Mouse (Mus musculus) gastrocnemius, postnatal 10 days (tissue): ENCODE measurements around the gene Slc44a4. TPM values are rescaled to one million over a fixed set of nuclear protein-coding genes. Genes with fewer than 3 reads are reported as not detected.
"Not testable (repeated sequence)": the region's sequence is repeated elsewhere in the genome, so short reads cannot be mapped to it uniquely, and the experiment has no call there.

Experiments
- DNase-seq: peaks from one replicate; pipeline ENCODE4 v3.0.0; 2021; ENCODE audit warnings: mixed read lengths
- total RNA-seq, 2 experiments: library from RNA; stranded (reverse); gene quantifications; 2 replicates each; pipeline ENCODE4 v1.2.3; 2021

Gene Slc44a4
- total RNA-seq, 2 experiments from 2014 or later, result not detected

DNA sequence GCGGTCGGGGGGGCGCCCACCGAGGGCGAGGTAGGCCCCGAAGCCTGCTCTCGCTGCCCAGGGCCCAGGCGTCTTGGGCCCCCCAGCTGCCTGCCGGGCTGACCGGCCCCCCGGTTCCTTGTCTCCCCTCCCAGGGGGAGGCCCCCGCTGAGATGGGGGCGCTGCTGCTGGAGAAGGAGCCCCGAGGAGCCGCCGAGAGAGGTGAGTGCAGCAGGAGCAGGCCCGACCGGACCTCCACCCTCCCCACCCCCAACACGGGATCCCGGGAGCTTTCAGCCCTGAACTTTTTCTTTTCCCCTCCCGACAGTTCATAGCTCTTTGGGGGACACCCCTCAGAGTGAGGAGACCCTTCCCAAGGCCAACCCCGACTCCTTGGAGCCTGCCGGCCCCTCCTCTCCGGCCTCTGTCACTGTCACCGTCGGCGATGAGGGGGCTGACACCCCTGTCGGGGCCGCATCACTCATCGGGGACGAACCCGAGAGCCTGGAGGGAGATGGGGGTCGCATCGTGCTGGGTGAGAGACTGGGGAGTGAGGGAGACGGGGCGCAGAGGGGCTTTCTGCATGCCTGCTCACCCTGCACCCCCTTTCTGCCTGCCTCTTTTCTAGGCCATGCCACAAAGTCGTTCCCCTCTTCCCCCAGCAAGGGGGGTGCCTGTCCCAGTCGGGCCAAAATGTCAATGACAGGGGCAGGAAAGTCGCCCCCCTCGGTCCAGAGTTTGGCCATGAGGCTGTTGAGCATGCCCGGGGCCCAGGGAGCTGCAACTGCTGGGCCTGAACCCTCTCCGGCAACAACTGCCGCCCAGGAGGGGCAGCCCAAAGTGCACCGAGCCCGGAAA is 15.0 kb upstream of the Slc44a4 start:
- peak; percentile 45 for DNase-seq

DNA sequence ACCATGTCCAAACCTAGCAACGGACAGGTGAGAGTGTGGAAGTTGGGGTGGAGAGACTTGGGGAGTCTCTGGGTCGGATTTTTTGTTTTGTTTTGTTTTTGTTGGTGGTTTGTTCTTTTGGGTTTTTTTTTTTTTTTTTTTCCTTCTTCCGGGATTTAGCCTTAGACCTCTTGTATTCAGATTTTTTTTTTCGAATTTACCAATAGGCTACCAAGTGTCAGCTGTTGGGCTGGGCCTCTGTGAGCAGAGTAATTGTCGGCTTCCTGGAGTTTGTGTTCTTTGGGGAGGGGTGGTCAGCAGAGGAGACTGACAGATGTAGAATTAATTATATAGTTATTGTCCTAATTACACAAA is 14.4 kb upstream of the Slc44a4 start:
- no peak for DNase-seq

DNA sequence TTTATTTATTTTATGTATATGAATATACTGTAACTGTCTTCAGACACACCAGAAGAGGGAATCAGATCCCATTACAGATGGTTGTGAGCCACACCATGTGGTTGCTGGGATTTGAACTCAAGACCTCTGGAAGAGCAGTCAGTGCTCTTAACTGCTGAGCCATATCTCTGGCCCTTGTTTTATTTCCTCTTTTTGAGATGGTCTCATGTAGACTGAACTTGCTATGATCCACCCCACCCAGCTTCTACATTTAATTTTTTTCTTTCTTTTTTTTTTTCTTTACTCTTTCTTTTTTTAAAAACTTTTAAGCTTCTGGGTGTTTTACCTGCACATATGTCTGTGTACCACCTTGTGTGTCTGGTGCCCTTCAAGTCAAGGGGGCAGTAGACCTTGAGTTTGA is 13.4 kb upstream of the Slc44a4 start:
- DNase-seq, result not testable (repeated sequence)

DNA sequence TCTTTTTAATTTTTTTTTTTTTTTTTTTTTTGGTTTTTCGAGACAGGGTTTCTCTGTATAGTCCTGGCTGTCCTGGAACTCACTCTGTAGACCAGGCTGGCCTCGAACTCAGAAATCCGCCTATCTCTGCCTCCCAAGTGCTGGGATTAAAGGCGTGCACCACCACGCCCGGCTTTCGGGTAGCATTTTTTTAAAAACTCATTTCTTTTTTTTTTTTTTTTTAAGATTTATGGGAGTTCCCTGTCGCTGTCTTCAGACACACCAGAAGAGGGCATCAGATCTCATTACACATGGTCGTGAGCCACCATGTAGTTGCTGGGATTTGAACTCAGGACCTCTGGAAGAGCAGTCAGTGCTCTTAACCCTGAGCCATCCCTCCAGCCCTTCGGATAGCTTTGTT is 12.3 kb upstream of the Slc44a4 start:
- not testable (repeated sequence) for DNase-seq

DNA sequence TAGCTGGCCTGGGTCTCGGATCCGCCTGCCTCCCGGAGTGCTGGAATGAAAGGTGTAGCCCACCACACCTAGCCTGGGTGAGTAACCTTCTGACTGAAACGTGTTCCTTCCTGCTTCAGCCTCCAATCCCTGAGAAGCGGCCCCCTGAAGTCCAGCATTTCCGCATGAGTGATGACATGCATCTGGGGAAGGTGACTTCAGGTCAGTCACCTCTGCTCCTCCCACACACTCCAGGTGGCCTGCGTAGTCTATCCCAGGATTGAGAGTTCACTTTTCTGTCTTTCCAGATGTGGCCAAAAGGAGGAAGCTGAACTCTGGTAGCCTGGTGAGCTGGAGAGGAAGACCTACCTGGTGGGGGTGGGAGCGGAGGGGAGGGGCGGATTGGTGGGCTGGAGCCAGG is 11.4 kb upstream of the Slc44a4 start:
- DNase-seq, result no peak

DNA sequence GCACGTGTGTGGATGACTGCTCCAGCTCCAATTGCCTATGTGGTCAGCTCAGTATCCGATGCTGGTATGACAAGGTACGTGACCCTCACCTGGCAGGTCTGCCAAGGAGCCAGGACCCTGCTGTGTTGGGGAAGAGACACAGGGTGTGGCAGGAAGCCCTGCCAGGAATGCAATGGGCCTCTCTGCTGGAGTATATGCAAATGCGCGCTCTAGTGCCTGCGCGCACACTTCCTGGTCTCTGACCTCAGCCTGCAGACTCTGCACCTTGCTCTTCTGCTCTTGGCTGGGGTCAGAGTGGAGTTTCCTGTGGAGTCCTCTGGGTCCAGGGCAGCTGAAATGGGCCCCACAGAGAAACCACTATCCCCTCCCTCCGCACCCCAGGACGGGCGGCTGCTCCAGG is 3.3 kb upstream of the Slc44a4 start:
- DNase-seq, result no peak

DNA sequence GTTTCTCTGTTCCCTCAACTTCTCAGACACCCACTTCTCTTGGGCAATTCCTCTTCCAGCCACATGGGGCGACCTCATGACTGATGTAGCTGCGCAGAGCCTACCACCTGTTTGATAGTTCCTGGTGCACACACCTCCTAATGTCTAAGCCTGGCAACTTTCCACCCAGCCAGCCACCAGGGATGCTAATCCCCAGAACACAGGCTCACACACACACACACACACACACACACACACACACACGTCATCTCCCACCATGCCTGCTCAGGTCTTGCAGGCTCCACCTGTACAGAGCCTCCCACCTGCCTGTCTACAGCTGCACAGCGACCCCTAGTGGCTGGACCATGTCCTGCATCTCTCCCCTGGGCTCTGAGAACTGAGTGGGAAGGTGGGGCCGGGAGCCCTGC is 2.3 kb upstream of the Slc44a4 start:
- peak; percentile 81 for DNase-seq

DNA sequence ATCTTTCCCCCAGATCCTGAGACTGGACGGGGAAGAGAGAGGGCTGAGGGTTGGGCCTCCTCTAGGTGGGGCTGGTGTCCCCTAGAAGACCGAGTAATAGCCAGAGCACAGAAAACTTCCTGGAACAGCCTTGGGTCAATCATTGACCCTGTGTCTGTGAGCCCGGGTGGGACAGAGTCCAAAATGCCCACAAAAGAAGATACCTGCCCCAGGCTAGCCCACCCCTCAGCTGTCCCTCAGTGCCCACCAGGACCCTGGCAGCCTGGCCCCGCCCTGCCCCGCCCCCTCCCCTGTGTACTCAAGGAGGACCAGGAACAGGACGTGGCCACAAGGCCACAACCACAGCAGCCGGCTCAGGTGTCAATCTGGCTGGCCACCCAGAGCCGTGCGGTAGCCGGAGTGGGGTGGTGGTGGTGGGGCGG is 1.2 kb downstream of the Slc44a4 start:
- DNase-seq, result no peak

DNA sequence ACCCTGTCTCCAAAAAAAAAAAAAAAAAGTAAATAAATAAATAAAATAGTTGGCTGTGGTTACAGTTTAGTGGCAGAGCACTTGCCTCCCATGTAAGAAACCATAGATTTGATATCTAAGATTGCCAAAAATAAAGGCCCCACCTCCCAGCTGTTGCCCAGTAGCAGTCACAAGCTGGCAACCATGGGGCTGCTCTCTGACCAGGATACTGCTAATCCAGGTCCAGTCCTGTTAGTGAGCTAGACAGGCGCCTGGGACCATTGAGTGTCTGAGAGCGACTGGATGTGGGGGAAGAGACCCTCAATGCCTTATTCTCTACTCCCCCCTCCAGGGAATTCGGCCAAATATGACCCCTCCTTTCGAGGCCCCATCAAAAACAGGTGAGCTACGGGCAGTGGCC is 2.0 kb downstream of the Slc44a4 start:
- no peak for DNase-seq

DNA sequence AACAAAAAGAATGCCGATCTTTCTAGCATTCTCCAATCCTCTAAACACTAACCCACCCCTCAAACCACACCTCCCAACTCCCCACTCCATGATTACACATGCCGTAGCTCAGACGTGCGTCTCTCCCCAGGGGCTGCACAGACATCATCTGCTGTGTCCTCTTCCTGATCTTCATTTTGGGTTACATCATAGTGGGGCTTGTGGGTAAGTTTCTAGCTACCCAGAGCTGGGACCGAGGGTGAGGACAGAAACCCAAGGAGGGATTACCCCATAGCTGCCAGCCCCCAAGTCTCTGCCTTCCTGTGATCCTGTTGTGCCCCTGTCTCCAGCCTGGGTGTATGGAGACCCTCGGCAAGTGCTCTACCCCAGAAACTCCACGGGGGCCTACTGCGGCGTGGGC is 2.9 kb downstream of the Slc44a4 start:
- no peak for DNase-seq

DNA sequence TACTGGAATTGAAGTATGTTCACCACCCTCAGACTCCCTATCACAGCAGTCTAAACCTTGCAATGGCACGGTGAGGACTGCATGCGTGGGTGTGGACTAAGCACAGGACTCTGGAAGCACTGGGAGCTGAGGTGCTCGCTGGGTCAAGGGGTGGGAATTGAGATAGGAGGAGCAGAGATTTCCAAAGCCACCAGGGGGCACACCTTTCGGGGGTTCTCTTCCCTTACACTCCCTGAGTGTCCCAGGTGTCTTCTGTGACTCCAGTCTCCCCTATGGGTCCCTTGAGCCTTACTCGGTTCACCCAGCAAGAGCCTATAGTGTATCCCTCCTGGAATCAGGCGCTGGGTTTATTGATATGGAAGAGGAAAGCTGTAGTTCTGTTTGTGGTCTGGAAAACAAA is 8.7 kb downstream of the Slc44a4 start:
- no peak for DNase-seq

DNA sequence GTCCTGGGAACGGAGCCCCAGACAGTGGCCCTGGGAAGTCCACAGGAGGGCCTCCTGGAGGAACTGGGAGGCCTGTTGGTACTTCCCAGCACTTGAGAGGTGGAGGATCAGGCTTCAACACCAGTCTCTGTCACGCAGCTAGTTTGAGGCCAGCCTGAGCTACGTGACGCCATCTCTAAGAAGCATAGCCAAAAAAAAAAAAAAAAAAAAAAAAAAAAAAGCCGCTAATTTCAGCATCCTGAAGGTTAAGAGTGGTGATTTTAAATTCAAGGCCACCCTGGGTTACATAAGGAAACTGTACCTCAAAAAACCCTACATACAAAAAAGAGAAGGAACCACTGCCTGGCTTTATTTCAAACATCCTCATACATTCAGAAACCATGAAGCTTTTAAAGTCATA is 10.0 kb downstream of the Slc44a4 start:
- no peak for DNase-seq

DNA sequence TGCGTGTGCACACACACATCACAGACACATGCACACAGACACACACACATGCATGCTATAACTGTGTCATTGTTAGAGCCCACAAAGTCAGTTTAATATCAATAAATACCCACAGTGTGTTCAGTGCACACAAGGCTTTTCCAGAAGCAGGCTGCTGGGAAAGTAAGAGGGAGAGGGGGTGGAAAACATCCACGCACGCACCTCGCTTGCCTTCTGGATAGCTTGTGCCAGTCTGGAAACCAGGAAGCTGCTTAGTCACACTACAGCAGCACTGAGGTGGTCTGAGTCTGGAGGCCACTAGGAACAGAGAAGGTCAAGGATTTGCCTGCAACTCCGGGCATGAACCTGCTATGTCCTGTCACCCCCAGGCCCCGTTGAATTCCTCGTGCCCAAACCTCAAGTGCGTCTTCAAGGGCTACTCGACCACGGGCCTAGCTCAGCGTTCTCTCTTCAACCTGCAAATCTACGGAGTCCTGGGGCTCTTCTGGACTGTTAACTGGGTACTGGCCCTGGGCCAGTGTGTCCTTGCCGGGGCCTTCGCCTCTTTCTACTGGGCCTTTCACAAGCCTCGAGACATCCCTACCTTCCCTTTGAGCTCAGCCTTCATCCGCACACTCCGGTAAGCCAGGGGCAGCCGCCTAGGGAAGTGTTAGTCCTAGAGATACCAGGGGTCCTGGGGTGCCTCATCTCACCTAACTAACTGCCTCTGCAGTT is 13.2 kb downstream of the Slc44a4 start:
- DNase-seq, result no peak

DNA sequence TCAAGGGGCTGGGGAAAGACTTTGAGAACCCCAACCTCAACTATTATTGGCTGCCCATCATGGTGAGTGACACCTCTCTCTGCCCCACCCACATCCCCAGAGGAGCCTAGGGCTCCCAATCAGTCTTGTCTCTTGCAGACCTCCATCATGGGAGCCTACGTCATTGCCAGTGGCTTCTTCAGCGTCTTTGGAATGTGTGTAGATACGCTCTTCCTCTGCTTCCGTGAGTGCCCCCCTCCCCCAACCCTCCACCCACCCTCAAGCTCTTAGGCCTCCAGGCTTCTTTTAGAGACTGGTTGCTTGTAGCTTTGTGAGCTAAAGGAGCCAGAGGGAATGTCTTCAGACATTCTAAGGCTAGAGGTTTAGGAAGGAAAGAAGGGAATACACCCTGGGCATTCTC is 14.6 kb downstream of the Slc44a4 start:
- DNase-seq, result no peak

DNA sequence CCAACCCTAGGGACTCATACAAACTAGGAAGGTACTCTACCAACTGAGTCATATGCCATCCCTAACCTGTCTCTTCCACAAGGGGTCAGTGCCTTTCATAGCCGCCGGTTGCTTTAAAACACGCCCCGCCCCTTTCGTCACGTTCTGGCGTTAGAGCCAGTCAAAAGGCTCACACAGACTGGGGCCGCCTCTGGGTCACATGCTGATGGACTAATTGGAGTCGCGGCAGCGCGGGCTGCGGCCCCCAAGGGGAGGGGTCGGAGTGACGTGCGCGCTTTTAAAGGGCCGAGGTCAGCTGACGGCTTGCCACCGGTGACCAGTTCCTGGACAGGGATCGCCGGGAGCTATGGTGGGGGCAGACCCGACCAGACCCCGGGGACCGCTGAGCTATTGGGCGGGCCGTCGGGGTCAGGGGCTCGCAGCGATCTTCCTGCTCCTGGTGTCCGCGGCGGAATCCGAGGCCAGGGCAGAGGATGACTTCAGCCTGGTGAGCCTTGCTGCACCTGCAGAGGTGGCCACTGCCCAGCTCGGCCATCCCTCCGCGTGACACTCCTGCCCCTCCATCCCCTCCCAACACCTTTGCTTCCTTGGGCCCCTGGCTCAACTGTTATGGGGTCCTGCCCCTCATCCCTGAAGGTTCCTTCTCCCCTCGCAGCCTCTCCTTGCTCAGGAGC is 16.9 kb downstream of the Slc44a4 start, which contains the start of gene Neu1:
TSS of gene Neu1 (plus strand) at position 193 of the 674 bp plus-strand sequence.
- DNase-seq, result peak; percentile 98

DNA sequence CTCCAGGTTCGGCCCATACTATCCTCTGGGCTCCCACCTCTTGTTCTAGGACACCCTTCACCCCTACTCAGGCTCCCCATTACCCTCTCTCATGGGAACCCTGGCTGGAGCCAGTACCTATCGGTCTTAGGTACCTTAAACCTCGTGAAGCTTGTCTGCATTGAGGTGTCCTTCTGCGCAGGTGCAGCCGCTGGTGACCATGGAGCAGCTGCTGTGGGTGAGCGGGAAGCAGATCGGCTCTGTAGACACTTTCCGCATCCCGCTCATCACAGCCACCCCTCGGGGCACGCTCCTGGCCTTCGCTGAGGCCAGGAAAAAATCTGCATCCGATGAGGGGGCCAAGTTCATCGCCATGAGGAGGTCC is 17.5 kb downstream of the Slc44a4 start:
- DNase-seq, result no peak

DNA sequence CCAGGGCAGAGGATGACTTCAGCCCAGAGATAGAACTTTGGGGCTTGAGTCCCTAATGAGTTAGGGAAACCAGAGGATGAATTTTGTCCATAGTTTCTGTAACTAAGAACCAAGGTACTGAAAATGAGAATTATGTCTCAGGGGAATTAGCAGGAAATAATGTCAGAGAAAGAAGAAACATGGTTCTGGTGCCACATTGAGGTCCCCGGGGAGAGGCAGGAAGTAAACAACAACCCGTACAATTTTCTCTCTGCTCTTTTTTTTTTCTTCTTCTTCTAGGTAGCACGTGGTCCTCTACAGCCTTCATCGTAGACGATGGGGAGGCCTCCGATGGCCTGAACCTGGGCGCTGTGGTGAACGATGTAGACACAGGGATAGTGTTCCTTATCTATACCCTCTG is 18.0 kb downstream of the Slc44a4 start:
- DNase-seq, result no peak

DNA sequence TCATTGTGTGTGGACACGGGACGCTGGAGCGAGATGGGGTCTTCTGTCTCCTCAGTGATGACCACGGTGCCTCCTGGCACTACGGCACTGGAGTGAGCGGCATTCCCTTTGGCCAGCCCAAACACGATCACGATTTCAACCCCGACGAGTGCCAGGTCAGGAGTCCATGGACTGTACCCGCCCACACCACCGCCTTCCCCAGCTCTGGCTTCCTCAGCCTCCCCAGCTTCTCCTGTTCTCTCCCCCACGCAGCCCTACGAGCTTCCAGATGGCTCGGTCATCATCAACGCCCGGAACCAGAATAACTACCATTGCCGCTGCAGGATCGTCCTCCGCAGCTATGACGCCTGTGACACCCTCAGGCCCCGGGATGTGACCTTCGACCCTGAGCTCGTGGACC is 19.8 kb downstream of the Slc44a4 start:
- DNase-seq, result no peak

DNA sequence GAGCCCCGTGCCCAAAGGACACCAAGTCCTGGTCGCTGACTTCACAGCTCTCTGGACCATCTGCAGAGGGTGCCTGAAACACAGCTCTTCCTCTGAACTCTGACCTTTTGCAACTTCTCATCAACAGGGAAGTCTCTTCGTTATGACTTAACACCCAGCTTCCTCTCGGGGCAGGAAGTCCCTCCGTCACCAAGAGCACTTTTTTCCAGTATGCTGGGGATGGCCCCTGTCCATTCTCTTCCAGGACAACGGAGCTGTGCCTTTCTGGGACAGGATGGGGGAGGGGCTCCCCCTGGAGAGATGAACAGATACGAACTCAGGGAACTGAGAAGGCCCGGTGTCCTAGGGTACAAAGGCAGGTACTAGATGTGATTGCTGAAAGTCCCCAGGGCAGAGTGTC is 20.6 kb downstream of the Slc44a4 start:
- no peak for DNase-seq

DNA sequence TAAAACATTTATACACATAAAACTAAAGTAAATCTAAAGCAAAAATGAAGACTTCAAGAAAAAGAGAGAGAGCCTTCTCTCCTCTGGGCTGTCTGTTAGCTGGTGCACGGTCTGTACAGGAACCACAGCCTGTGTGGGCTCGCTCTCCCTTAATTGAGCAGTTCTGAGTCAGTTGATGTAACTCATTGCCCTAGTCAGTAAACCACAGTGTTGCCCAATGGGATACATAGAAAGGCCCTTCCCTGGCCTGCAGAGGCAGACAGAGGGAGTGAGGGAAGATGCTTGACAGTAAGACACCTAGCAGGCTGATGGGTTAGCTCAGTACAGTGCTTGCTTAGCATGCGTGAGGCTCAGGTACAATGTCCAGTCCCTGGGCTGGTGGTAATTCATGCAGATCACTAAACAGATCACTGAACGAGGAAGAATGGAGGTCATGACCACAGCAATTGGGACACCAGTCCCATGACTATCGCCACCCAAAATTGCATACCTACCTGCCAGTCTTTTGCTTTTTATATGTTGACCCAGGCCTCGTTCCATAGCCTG is 23.8 kb downstream of the Slc44a4 start:
- DNase-seq, result no peak

DNA sequence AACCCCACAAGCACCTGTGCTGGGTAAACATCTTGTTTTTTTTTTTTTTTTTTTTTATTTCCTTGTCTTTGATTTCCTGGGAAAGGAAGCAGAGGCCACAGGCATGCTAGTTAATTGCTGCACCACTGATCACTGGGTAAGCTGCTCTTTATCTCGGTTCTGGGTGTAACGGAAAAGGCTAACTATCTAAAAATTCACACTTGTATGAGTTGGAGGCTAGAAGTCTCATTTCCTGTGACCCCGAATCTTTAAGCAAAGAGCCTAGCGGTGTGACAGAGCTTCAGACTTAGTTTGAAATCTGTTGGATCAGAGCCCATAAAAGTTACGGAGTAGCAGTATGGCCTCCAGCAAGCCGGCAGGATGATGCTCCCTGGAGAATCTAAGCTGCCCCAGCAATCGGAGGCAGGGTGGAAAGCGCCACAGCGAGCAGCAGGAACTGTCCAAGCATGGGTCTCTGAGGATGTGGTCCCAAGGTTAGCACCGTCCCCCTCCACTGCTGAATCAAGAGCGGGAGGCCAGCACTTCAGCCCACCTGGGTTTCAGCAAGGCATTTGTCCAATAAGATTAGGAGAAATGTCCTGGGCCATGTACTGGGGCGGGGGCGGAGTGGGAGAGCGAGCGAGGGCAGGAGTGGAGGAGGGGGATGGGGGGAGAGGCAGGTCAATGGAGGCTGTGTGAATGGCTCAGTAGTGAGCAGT is 27.2 kb downstream of the Slc44a4 start:
- no peak for DNase-seq

DNA sequence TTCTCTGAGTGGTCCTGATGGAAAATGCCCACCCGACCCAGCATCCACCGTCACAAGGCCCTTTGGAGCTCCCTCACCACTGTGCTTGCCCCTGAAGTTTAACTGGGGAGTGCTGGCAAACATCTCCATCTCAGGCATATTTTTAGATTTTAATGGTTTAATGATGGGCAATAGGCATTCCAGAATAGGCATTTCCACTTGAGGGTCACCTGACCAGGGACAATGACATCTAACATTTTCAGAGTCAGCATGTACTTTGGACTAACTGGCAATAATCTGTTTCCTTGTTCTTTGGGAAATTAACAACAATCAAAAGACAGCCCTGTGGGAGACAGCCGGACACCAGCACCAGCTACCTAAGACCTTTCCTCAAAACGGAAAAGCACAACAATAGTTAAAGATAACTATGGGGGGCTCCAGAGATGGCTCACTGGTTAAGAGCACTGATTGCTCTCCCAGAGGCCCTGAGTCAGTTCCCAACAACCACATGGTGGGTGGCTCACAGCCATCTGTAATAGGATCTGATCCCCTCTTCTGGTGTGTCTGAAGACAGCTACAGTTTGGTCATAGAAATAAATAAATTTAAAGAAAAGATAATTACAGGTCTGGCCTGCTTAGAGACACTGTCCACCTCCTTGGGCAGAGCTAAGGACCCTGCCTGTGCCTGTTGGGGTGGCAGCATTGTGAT is 29.0 kb downstream of the Slc44a4 start:
- no peak for DNase-seq
